Mouse (Mus musculus) erythroblast, embryonic 14.5 days (primary cell): ENCODE results near the gene Hpn.

Experiments used
- GATA1 ChIP-seq: IDR thresholded peaks from 2 replicates; pipeline ENCODE4 v1.6.1; 2012; ENCODE audit warnings: low read length, inconsistent platforms, mixed read lengths
- TAL1 ChIP-seq: IDR thresholded peaks from 3 replicates; pipeline ENCODE4 v1.6.1; 2012; ENCODE audit warnings: low read length, inconsistent platforms, mixed read lengths

- TF ChIP-seq GATA1 (no peak), TAL1 (no peak)
Measured at GRCm38 (mm10) chr7:31050487-31050886, 64.6 kb downstream of the Hpn start.
